Mouse (Mus musculus) retina, postnatal 7 days (tissue): ENCODE data around the gene Banf2.
A peak's percentile ranks its signal among the peaks of the same experiment; 100 is the strongest.

ENCODE experiments used
- DNase-seq: peaks from one replicate; pipeline ENCODE4 v3.0.0-alpha.2; 2012; ENCODE audit warnings: low read depth, low spot score

Gene Banf2

DNA sequence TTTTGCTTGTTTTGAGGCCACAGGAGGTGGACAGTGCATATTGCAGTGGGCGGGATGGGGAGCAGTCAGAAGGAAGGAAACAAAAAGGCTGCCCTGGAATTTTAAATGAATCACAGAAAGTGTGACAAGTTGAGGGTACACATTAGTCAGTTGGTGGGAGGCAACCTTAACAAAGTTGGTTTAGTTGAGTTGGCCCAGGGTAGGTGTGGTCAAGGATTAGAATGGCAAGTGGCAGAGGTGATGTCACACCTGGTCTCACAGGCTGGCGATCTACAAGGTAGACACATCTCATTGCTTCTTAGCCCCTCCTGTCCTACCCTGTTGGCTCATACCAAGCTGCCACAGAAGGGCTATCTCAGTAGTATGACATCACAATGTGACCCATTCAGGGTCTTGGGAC is at the start of gene Banf2:
Gene Banf2 (plus strand): TSS at position 396 of the 400 bp plus-strand sequence.
- no peak for DNase-seq

DNA sequence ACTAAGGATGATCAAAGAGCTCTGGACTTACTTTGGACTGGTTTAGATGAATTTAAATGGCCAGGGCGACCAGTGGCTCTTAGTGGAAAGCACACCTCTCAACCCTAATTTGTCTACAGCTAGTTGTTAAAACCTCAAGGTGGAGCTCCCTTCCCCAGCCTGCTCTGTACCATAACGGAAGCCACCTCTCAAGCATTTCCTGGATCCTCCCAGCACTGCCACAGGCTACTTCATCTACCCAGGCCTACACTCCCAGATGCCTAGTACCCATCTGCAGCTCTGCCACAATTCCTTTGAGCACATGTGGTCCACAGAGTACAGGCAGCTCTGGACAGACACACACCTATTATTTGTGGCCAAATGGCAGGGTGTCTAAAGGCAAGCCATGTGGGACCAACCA is 49.4 kb upstream of the Banf2 start:
- DNase-seq: no peak

DNA sequence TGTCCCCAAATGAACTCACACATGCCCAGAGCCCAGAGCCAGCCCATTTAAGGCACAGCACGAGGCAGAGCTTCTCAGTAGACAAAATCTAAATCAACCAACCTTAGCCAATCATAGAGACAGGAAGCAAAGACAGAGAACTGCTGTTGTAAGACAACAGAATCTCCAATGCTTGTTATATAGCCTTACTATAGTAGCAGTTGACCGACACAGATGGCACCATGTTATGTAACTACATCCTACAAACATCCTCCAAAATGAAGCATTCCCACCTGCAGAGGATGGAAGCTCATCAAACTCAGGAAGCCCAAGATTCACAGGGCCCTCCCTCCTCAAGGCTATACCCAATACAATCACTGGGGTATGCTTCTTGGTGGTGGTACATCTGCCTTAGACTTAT is 45.4 kb upstream of the Banf2 start:
- no peak for DNase-seq

DNA sequence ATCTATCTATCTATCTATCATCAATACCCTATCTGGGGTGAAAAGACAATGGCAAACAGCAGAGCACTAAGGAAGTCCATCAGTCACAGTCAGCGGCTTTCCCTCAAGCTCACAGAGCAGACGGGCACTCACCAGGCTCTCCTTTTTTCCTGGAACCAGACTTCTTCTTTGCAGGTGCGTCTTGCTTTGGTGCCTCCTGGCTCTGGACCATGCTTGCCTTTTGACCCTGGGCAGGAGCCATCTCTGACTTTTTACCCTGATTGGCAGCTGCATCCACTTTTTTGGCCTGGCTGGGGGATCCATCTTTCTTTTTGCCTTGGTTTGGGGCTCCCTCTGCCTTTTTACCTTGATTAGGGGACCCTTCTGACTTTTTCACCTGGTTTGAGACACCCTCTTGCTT is 44.8 kb upstream of the Banf2 start:
- DNase-seq: no peak

DNA sequence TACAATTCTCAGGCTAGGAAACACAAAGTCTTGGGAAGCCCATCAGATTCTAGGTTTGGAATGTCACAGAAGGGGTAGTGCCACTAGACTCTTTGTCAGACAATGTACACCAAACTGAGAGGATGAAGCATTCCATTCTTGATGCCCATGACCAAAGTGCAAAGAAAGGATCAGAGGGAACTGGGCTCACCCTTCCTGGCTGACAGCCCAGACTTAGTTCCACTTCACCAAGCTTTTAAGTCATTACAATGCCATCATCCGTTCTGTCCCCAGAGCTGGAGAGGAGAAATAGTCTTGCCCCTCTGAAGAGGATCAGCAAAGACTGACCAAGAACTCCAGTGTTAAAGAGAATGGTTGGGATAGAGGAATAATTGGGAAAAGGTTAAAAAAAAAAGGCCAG is 41.9 kb upstream of the Banf2 start:
- no peak for DNase-seq

DNA sequence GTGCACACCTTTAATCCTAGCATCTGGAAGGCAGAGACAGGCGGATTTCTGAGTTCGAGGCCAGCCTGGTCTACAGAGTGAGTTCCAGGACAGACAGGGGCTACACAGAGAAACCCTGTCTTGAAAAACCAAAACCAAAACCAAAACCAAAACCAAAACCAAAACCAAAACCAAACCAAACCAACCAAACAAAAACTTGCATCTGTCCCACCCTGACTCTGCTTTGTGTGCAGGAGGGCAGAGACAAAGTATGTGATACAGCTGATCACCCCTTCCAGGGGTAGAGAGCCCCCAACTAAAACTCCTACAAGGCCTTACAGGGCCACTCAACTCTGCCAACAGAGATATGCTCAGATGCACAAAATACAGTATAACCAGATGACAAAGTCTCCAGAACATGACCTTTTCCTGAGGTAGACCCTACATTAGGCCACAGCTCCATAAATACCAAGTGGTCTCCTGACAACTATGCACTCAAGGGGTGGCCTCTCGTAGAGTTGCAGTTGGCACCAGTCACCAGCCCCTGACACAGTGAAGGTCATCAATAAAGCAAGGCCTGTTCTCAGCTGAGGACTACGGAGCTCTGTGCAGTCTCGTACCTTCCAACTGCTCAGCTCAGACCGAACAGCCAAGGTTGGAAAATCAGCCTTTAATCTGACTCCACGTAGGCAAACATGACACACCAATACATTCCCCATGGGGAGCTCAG is 40.7 kb upstream of the Banf2 start:
- DNase-seq: no peak

DNA sequence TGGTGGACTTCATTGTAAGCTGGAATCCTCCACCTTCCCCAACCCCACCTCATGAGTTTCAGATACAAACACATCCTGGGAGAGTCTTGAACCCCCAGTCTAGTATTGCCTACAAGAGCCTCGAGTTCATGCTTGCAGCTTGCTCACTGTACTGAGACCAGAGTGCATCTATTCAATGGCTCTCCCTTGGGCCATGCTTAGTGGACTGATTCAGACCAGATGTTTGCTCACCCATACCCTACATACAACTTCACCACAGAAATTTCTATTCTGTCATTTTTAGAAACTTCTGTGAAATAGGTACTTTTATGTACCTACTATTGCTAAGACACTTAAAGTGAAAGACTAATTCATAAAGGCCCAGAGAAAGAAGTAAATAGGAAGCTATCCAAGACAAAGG is 39.9 kb upstream of the Banf2 start:
- DNase-seq: no peak

DNA sequence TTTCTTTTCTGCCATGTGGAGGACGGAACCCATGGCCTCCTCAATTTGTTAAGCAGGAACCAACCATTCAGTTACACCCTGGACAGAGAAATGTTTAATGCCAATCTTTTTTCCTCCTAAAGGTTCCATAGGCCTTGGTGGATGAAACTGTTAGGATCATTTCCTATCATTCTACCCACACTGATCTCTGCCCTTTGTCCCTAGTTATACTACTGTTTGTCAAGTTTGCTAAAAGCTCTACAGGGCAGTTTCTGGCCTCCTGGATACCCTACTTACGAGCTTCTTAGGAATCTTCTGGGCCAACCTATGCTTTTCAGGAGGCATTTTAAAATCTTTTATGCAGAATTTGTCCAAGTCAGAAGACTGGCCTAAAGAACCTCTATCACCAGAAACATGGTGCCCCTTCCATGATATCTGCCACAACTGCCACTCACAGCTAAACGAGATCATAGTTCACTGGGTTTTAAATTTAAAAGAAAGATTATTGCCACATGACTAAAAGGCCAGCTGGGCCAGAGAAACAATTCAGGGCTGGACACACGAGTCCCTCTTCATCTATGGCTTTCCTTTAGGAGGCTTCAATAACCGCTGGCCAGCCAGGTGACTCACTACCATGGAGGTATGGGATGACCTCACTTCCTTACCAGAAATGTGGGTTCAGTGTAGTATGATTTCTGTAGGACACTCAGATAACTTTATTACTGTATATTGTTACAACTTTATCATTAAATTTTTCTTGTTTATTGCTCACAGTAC is 30.5 kb upstream of the Banf2 start:
- no peak for DNase-seq

DNA sequence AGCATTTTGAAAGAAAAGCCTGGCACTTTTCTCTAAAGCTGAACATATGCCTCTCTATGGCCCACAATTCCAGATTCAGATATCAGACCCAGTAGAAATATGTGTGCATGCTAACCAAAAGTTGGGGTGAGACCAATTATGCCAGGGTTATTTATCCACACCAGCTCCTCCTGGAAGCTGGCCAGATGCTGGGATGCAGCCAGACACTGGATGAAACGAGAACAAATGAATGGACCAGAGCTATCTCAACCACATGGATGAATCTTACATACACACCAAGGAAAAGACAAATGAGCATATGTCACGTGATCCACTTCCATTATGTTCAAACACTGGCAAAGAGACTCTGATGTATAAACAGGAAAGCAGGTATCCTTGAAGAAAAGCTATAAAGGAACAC is 29.3 kb upstream of the Banf2 start:
- no peak for DNase-seq

DNA sequence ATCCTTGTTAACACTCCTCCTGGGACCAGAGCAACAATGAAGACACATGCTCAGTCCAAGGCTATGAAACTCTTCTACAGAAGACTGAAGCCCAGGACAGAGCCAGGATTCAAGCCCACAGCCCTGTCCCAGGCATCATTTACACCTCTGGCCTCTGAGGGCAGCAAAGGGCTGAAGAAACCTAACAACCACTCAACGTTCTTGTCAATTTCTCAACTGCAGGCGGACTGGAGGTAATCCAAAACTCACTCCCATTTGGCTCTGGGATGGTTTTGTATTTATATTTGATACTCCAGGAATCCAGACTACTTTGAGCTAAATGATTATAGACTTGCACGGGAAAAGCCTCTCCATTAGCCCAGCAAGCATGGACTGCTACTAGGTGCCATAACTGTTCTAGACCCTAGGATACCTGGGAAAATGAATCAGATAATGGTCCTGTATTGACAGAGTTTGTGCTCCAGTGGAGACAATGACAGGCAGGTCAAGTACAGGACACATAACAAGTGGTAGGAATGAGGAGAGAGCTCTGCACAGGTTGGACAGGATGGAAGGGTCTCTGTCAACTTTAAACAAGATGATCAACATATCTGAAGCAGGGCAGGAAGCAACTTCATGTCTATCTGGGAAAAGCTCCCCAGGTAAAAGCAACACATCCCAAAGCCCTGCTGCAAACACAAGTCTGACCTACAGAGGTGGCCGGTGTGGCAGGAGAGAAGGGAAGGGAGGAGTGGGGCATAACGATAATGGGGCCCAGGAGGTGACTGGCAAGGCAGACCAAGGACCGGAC is 27.5 kb upstream of the Banf2 start:
- no peak for DNase-seq

DNA sequence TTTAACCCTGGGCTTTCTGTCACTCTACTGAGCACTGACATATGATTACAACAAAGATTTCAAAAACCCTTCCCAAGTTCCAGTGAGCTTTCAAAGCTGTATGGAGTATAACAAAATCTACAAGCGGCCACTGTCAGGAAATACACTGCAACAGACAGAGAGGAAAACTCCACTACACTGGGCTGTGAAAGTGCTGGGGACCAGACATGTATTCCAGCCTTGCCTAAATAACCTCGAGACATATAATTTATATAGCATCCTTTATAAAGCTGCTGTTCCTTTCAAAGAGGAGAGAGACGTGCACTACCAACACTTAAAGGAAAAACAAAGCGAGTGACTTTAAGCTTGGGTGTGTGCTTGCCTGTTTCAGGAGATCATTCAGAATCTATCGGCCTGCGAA is 26.2 kb upstream of the Banf2 start:
- DNase-seq: no peak

DNA sequence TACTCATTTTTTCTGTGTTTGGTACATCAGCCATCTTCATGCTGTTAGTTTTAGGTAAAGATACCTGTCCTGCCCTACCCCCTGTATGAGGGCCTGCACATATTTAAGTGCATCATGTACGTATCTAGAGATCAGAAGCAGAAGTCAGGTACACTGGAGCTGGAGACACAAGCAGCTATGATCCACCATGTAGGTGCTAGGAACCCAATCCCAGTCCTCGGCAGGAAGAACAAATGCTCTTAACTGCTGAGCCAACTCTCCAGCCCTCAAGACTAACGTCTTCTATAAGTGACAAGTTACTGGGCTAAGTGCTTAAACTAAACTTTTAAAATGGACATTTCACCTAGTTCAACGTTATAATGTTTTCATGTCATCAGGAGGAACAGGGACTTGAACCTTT is 25.6 kb upstream of the Banf2 start:
- no peak for DNase-seq

DNA sequence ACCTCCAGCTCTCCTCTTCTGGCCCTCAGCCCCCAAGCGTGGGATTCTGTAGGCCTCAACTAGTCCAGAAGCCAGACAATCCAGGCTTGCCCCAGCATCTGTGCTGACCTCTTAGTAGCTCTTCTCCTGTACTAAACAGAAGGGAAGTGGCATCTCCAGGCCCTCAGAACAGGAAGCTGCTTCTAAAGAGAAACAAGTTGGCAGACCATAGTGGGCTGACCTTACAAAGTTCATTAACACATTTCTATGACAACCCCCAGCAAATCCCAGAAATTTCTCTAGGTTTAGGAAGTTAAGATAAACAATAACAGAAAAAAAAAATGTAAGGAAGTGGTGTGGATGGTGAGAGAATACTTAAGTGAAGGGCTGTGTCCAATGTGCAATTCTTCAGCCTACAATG is 23.8 kb upstream of the Banf2 start:
- no peak for DNase-seq

DNA sequence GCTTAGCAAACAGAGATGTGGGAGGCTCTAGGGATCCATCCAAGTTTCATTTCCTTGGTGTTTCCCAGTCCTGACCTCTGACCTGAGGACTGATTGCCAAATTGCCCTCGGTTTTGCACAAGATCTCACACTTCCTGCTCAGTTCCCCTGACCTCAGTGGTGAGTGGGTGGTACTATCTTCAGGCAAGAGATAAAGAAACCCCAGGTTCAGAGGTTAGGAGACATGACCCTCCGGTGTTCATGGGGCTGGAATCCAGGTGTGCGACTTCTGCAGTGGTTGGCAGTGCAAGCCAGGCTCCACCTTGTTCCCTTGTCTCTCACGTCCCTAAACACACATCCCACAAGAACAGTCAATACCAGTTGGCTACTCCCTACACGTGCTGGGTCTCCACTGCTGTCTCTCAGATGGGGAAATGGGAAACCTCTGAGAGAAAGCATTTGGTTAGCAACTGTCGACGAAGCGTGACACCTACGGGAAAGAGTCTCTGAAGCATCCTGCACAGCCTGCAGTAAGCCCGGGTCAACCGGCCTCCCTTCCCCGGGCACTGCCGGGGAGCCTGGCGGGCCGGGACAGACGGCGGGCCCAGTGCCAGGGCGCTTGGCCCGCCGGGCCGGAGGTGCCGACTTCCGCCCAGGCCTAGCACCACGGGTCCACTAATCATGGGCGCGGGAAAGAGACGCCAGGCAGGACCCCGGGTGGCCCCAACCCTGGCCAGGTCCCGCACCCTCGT is 23.1 kb upstream of the Banf2 start:
- no peak for DNase-seq

DNA sequence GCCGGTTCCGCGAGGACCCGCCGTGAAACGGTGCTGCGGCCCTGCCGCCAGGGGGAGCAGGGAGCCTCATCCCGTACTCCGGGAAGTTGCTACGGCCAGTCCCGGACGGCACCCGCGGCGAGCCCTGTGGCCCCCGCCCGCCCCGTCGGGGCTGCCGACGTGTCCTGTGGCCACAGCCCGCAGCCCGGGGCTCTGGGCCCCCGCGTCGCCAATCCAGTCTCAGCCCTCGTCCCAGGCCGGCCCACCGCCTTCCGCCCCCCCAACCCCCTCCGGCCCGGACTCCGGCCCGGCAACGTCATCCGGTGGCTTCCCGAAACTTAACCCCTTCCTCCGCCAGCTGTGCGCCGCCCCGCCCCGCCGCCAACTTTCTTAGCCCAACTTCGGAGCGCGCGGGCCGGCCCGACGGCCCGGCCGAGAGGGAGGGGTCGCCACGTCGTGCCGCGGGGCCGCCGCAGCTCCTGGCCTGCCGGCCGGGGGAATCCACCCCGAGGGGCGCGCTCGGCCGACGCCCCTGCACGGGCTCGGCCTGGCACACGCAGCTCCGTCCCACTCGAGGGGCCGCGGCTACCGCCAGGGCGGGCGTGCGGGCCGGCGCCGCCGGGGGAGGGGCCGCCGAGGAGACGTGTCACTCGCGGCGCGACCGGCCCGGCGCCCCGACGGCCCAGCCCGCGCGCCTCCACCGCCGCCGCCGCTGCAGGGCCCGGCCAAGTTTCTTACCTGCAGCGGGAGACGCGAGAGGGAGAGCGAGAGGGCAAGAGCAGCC is 22.4 kb upstream of the Banf2 start:
- DNase-seq: peak; percentile 44

DNA sequence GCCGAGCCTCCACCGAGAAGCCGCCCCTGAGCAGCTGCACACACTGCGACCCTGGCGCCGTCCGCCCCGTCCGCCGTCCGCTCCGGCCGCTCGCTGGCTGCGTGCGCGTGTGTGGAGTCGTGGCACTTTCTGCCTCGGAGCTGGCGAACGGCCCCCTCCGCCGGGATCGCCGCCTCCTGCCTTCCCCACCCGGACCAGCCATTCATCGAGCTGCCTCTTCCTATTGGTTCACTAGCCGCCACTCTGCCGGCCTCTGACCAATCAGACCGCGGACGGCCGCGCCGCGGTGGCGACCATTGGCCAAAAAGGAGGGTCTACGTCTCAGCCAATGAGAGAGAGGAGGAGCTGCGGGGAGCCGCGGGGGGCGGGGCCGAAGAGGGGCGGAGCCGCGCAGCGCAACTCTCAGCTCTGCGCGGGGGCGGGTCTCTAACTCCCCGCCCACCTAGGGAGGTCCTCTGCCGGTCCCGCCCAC is 21.7 kb upstream of the Banf2 start, which contains the start of gene Rrbp1:
Gene Rrbp1 (minus strand): TSS at position 184 of the 472 bp plus-strand sequence.
- peak; percentile 96 for DNase-seq

DNA sequence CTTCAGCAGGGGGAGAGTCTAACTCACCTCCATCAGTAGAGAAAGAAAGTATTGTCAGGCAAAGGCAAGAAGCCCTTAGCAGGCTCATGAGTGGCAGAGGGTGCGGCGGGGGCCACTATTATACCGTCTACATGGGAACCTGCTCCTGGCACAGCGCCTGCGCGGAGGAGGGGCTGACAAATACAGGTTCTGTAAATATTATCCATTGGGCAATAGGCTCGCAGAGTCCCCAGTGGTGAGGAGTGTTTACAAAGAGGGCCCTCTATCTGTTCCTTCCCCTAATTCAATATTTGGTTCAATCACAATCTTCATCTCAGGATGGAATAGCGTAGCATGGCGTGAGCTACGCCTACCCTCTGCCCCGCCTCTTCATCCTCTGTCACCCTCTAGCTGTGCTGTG is 18.8 kb upstream of the Banf2 start:
- DNase-seq: no peak

DNA sequence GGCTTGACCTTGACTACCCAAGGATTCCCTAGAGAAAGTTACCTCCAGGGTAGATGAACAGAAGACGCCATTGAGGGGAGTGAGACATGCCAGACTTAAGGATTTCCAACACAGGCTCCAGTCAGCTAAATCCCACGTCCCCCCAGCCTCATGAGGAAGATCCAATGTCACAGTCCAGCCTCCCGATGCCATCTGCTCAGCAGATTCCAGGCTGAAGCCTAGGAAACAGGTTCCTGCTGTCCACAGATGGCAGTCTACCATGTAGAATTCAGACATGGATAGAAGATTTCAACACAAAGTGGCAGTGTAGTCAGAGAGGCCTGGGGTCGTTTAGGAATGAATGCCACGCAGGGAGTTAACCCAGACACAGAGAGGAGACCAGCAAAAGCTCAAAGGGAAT is 18.4 kb upstream of the Banf2 start:
- no peak for DNase-seq

DNA sequence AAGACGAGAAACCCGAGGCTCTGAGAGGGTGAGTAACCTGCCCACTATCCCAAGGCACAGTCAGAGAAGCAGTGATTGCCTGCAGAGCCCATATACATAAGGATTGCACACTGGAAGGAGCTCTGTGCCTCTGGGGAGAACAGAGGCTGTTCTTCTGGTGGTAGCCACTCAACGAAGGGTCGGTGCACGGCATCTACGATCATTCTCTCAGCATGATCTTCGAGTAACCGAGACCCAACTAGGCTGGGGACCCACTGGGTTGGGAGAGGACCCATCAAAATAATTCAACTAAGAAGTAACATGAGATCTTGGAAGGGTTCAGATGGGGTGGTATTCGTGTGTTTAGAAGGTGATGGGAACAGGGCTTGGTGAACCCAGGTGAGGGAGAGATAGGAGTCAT is 17.0 kb upstream of the Banf2 start:
- DNase-seq: no peak

DNA sequence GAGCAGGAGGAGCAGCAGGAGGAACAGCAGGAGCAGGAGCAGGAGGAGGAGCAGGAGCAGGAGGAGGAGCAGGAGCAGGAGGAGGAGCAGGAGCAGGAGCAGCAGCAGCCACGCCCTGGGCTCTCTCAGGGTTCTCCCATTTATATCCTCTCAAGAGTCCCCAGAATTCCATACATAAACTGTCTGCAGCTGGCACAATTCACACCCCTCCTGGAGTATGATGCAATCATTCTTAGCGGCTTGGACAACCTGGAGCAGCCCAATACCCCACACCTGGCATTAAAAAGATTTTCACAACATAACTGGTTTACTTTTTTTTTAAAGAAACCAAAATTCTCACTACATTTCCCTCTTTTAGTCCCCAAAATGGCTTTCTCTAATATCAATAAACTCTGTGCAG is 12.9 kb upstream of the Banf2 start:
- no peak for DNase-seq

DNA sequence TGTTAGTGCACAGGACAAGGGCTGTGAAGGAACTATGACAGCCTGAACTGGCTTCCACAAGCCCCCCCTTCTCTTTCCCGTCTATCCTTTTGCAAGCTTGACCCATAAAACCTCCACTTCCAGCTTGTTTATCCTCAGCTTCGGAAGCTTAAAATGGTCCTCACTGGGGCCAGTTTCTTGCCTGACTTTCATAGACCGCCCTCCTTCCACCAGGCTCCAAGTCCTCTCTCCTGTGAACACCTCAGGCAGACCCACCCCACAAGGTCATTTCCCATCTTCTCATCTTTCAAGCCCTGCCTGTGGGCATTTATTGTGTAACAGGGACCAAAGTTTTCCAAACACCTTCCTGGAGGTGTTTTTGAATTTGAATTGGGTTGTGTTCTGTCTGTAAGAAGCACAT is 10.4 kb upstream of the Banf2 start:
- DNase-seq: no peak
